Mouse (Mus musculus) MEL (cell line): ENCODE results near the gene Smad1. TPM values are rescaled to one million over a fixed set of nuclear protein-coding genes. Genes with fewer than 3 reads are reported as not detected.

Experiments used
- DNase-seq: peaks from one replicate; pipeline ENCODE4 v3.0.0; 2011; ENCODE audit warnings: low read depth, low spot score
- H3K27ac ChIP-seq: 2 replicates; pipeline ENCODE4 v1.5.1; 2012; ENCODE audit warnings: low read depth, mild to moderate bottlenecking, control low read depth, low read length, moderate library complexity; ENCODE audit not compliant: control insufficient read depth
- H3K27me3 ChIP-seq, 2 experiments: fragments of 150-350 bp in 1 of 2; sonication (generic) in 1 of 2; 2 replicates each; pipeline ENCODE4 v1.6.1; 2012; ENCODE audit warnings: low read length in 2 of 2, mild to moderate bottlenecking in 2 of 2, improper control_type of control experiment in 1 of 2, moderate library complexity in 1 of 2; ENCODE audit not compliant: insufficient read depth in 2 of 2, control insufficient read depth in 1 of 2
- H3K36me3 ChIP-seq, 2 experiments: 2 replicates each; pipeline ENCODE4 v1.6.1; 2012 to 2014; ENCODE audit warnings: low read length in 2 of 2, improper control_type of control experiment in 1 of 2, inconsistent platforms in 1 of 2, mild to moderate bottlenecking in 1 of 2; ENCODE audit not compliant: insufficient read depth in 2 of 2, control insufficient read depth in 1 of 2
- H3K4me1 ChIP-seq, 2 experiments: fragments of 150-350 bp in 1 of 2; sonication (generic) in 1 of 2; 2 replicates each; pipeline ENCODE4 v1.6.1; 2012; ENCODE audit warnings: low read length in 2 of 2, improper control_type of control experiment in 1 of 2, mild to moderate bottlenecking in 1 of 2; ENCODE audit not compliant: insufficient read depth in 2 of 2, control insufficient read depth in 1 of 2
- H3K4me3 ChIP-seq, 2 experiments: fragments of 150-350 bp in 1 of 2; sonication (generic) in 1 of 2; 2 replicates each; pipeline ENCODE4 v1.5.1; 2012; ENCODE audit warnings: low read depth in 2 of 2, low read length in 2 of 2, mild to moderate bottlenecking in 2 of 2, moderate library complexity in 2 of 2, control low read depth in 1 of 2, improper control_type of control experiment in 1 of 2; ENCODE audit not compliant: control insufficient read depth in 1 of 2, insufficient read depth in 1 of 2
- H3K79me2 ChIP-seq: 2 replicates; pipeline ENCODE4 v1.6.1; 2012; ENCODE audit warnings: mild to moderate bottlenecking, low read length, moderate library complexity; ENCODE audit not compliant: control insufficient read depth, poor library complexity, insufficient read depth
- H3K9ac ChIP-seq: 2 replicates; pipeline ENCODE4 v1.6.1; 2012; ENCODE audit warnings: low read depth, mild to moderate bottlenecking, control low read depth, low read length, moderate library complexity; ENCODE audit not compliant: control insufficient read depth, poor library complexity, severe bottlenecking
- H3K9me3 ChIP-seq: fragments of 150-350 bp; sonication (generic); replicated peaks from 2 replicates; pipeline ENCODE4 v1.6.1; 2012; ENCODE audit warnings: mild to moderate bottlenecking, low read length, improper control_type of control experiment, moderate library complexity; ENCODE audit not compliant: insufficient read depth
- BHLHE40 ChIP-seq: IDR thresholded peaks from 2 replicates; pipeline ENCODE4 v1.6.1; 2012; ENCODE audit warnings: low read depth, mild to moderate bottlenecking, inconsistent platforms, low read length, improper control_type of control experiment, borderline replicate concordance
- CHD1 ChIP-seq: IDR thresholded peaks from 2 replicates; pipeline ENCODE4 v1.6.1; 2012; ENCODE audit warnings: low read depth, mild to moderate bottlenecking, inconsistent platforms, low read length, improper control_type of control experiment
- ELF1 ChIP-seq: IDR thresholded peaks from 2 replicates; pipeline ENCODE4 v1.6.1; 2014; ENCODE audit warnings: low read depth, mild to moderate bottlenecking, inconsistent platforms, low read length, improper control_type of control experiment, moderate library complexity
- MAFK ChIP-seq: IDR thresholded peaks from 2 replicates; pipeline ENCODE4 v1.6.1; 2011; ENCODE audit warnings: low read depth, mild to moderate bottlenecking, low read length, improper control_type of control experiment, borderline replicate concordance
- MAZ ChIP-seq: IDR thresholded peaks from 2 replicates; pipeline ENCODE4 v1.6.1; 2012; ENCODE audit warnings: low read depth, mild to moderate bottlenecking, inconsistent platforms, low read length, improper control_type of control experiment
- MYB ChIP-seq: IDR thresholded peaks from 2 replicates; pipeline ENCODE4 v1.6.1; 2011; ENCODE audit warnings: mild to moderate bottlenecking, low read depth, low read length, improper control_type of control experiment
- NELFE ChIP-seq: IDR thresholded peaks from 2 replicates; pipeline ENCODE4 v1.6.1; 2011; ENCODE audit warnings: low read depth, low read length, improper control_type of control experiment
- NRF1 ChIP-seq: IDR thresholded peaks from 2 replicates; pipeline ENCODE4 v1.6.1; 2014; ENCODE audit warnings: low read depth, mild to moderate bottlenecking, inconsistent platforms, low read length, improper control_type of control experiment, moderate library complexity; ENCODE audit not compliant: poor library complexity, insufficient read depth, severe bottlenecking
- POLR2A ChIP-seq, 2 experiments: IDR thresholded peaks; 2 replicates each; pipeline ENCODE4 v1.6.1; 2011 to 2012; ENCODE audit warnings: low read length in 2 of 2, mild to moderate bottlenecking in 2 of 2, control low read depth in 1 of 2, improper control_type of control experiment in 1 of 2, low read depth in 1 of 2, moderate library complexity in 1 of 2; ENCODE audit not compliant: control insufficient read depth in 1 of 2, insufficient read depth in 1 of 2, poor library complexity in 1 of 2
- POLR2AphosphoS5 ChIP-seq: IDR thresholded peaks from 2 replicates; pipeline ENCODE4 v1.6.1; 2012; ENCODE audit warnings: low read depth, borderline replicate concordance, mild to moderate bottlenecking, inconsistent platforms, low read length, moderate library complexity, mixed read lengths
- RAD21 ChIP-seq: IDR thresholded peaks from 2 replicates; pipeline ENCODE4 v1.6.1; 2011; ENCODE audit warnings: mild to moderate bottlenecking, low read depth, low read length, improper control_type of control experiment
- RCOR1 ChIP-seq: IDR thresholded peaks from 2 replicates; pipeline ENCODE4 v1.6.1; 2012; ENCODE audit warnings: low read depth, mild to moderate bottlenecking, inconsistent platforms, low read length, improper control_type of control experiment
- TAL1 ChIP-seq: IDR thresholded peaks from 2 replicates; pipeline ENCODE4 v1.6.1; 2012; ENCODE audit warnings: mild to moderate bottlenecking, inconsistent platforms, low read length, moderate library complexity, mixed read lengths
- TBP ChIP-seq: IDR thresholded peaks from 2 replicates; pipeline ENCODE4 v1.8.0; 2011; ENCODE audit warnings: low read depth, low read length, improper control_type of control experiment
- USF2 ChIP-seq, 2 experiments: IDR thresholded peaks; 2 replicates each; pipeline ENCODE4 v1.6.1; 2011 to 2012; ENCODE audit warnings: improper control_type of control experiment in 2 of 2, low read length in 2 of 2, borderline replicate concordance in 1 of 2, inconsistent platforms in 1 of 2, low read depth in 1 of 2, mild to moderate bottlenecking in 1 of 2; ENCODE audit not compliant: insufficient read depth in 1 of 2
- ZKSCAN1 ChIP-seq: IDR thresholded peaks from 2 replicates; pipeline ENCODE4 v1.6.1; 2012; ENCODE audit warnings: low read depth, mild to moderate bottlenecking, inconsistent platforms, low read length, improper control_type of control experiment, moderate library complexity
- ZMIZ1 ChIP-seq: IDR thresholded peaks from 2 replicates; pipeline ENCODE4 v1.6.1; 2012; ENCODE audit warnings: low read depth, mild to moderate bottlenecking, inconsistent platforms, low read length, improper control_type of control experiment, moderate library complexity
- polyA plus RNA-seq, 2 experiments: library from polyadenylated mRNA; stranded (reverse) in 1 of 2; unstranded in 1 of 2; fragments of >175 nt in 1 of 2; fragments of >200 nt in 1 of 2; gene quantifications; 2 replicates each; pipeline versions ENCODE4 v1.2.1 to v1.2.4; 2012; ENCODE audit warnings: low replicate concordance in 2 of 2, low read depth in 1 of 2; ENCODE audit not compliant: insufficient read length in 2 of 2, insufficient read depth in 1 of 2, missing spikeins in 1 of 2
- total RNA-seq: library from RNA; depleted of rRNA; stranded (reverse); fragments of 300-350 nt; gene quantifications from 2 replicates; pipeline ENCODE4 v1.2.3, GENCODE M21; 2012; rRNA removed

The Smad1 gene
- total and polyA plus RNA-seq, 3 experiments: 1.3 to 2.0 TPM; not detected in 1

DNA sequence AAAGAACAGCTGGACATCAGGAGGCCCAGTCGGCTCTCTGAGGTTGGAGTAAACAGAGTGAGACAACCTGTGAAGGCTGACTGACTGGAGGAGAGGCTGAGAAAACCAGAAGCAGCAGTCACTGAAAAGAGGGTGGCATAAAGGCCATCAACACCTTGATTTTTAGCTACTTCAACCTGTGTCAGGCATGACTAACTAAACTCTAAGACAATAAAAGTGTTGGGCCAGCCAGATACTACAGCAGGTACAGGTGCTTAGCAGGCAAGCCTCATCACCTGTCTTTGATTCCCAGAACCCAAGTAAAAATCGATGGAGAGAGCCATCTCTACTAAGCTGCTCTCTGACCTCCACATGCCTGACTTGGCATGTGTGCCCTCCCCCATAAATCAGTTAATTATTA, 110.6 kb downstream of the Smad1 start:
- H3K36me3 ChIP-seq: peaks cover 0 to 38% of the 10 kb centered on the region in 2 experiments; a peak in 2 of 4 replicates
- peak overlapping the region; percentile 35; the same call in 1 of the 2 replicates for H3K9ac ChIP-seq
- no peaks in the 10 kb centered on the region for H3K9me3 ChIP-seq
- peak overlapping the region in 1 of 2 experiments; percentile 35; a peak in 2 of 4 replicates for H3K4me3 ChIP-seq
- TF ChIP-seq RCOR1 (no peak), ZKSCAN1 (no peak), ELF1 (no peak), MYB (no peak), USF2 (IDR thresholded peaks at IDR 0.05; ENCODE audit: borderline replicate concordance in 1 of 2, insufficient read depth in 1 of 2, low read depth in 1 of 2, low read length in 2 of 2) (no peak), POLR2AphosphoS5 (no peak), NELFE (no peak), MAZ (no peak), MAFK (no peak), ZMIZ1 (no peak), NRF1 (no peak), POLR2A (IDR thresholded peaks at IDR 0.05; ENCODE audit: control insufficient read depth in 1 of 2, insufficient read depth in 1 of 2, low read depth in 1 of 2, low read length in 2 of 2, poor library complexity in 1 of 2) (no peak), BHLHE40 (no peak), CHD1 (no peak), RAD21 (no peak), TBP (no peak), TAL1 (no peak)
- no peaks in the 10 kb centered on the region for H3K27me3 ChIP-seq
- H3K79me2 ChIP-seq: no peaks in the 10 kb centered on the region
- H3K4me1 ChIP-seq: peaks cover 17 to 31% of the 10 kb centered on the region in 2 experiments
- DNase-seq: no peak
- peak overlapping the region; percentile 79 for H3K27ac ChIP-seq

Other genes starting within 250 kb of the Smad1 start
- gene 1700011L22Rik, start 150.9 kb downstream of the Smad1 start, total RNA-seq: not detected in 2 replicates
- gene 1700011L22Rik, start 150.9 kb downstream of the Smad1 start, polyA plus RNA-seq: not detected
- gene Mmaa, start 104.6 kb downstream of the Smad1 start, total RNA-seq: 3.1 and 3.2 TPM in 2 replicates
- 1 to 10 TPM in 1 of 2 experiments, not detected in 1; 6.8 TPM for gene Mmaa, start 104.6 kb downstream of the Smad1 start, polyA plus RNA-seq
- gene Otud4, start 240.1 kb upstream of the Smad1 start, total RNA-seq: 42.8 and 45.3 TPM in 2 replicates
- 10 to 100 TPM; 51.7 to 53.4 TPM for gene Otud4, start 240.1 kb upstream of the Smad1 start, polyA plus RNA-seq